Mouse (Mus musculus): ENCODE data around the gene Hoxc8. TPM values are rescaled to one million over a fixed set of nuclear protein-coding genes. Genes with fewer than 3 reads are reported as not detected.
A peak's percentile ranks its signal among the peaks of the same experiment; 100 is the strongest.

Gene Hoxc8
- polyA plus RNA-seq, 1 experiment from 2014 or later = 1.0 TPM

- WGBS = 11% methylated on average over 2 of the region's 2 CpGs
- no peaks in the 10 kb centered on the region; the same call in 1 of the 2 replicates for H3K27me3 ChIP-seq (ENCODE audit: control insufficient read depth, insufficient read depth, low read length)
- H3K9ac ChIP-seq (replicated peaks; ENCODE audit: low read depth, low read length) = no peak overlapping the region
- no peaks in the 10 kb centered on the region for H3K9me3 ChIP-seq (ENCODE audit: control insufficient read depth, low read depth, low read length)
- H3K4me3 ChIP-seq (ENCODE audit: low read depth, low read length) = no peak overlapping the region
- no peak overlapping the region for H3K4me2 ChIP-seq (replicated peaks; ENCODE audit: low read depth, low read length)
- no peaks in the 10 kb centered on the region for H3K4me1 ChIP-seq (ENCODE audit: control insufficient read depth, insufficient read depth, low read length)
- no peak overlapping the region for H3K27ac ChIP-seq (ENCODE audit: low read length)
- no peaks in the 10 kb centered on the region for H3K36me3 ChIP-seq (ENCODE audit: control insufficient read depth, insufficient read depth, low read length)
- no peak for ATAC-seq (ENCODE audit: insufficient number of reproducible peaks, insufficient read depth, low FRiP score, low read depth)
Measured at GRCm38 (mm10) chr15:103024131-103024530, 33.7 kb downstream of the Hoxc8 start.

- no peak for ATAC-seq (ENCODE audit: insufficient number of reproducible peaks, insufficient read depth, low FRiP score, low read depth)
- 0 out of 2 replicates have a peak, but pooled peaks cover 4% of the 10 kb centered on the region for H3K4me1 ChIP-seq (ENCODE audit: control insufficient read depth, insufficient read depth, low read length)
- no peak overlapping the region for H3K27ac ChIP-seq (ENCODE audit: low read length)
- no peaks in the 10 kb centered on the region for H3K36me3 ChIP-seq (ENCODE audit: control insufficient read depth, insufficient read depth, low read length)
- H3K9ac ChIP-seq (replicated peaks; ENCODE audit: low read depth, low read length) = peak overlapping the region; percentile 18; the same call in 1 of the 2 replicates
- peak overlapping the region; percentile 34 for H3K4me2 ChIP-seq (replicated peaks; ENCODE audit: low read depth, low read length)
- H3K9me3 ChIP-seq (ENCODE audit: control insufficient read depth, low read depth, low read length) = no peaks in the 10 kb centered on the region
- H3K27me3 ChIP-seq (ENCODE audit: control insufficient read depth, insufficient read depth, low read length) = no peaks in the 10 kb centered on the region
- peak overlapping the region; percentile 16; the same call in 1 of the 2 replicates for H3K4me3 ChIP-seq (ENCODE audit: low read depth, low read length)
- WGBS = 17% methylated on average over 43 of the region's 43 CpGs
Measured at GRCm38 (mm10) chr15:103027266-103028235, 37.1 kb downstream of the Hoxc8 start.

GRCm38 (mm10) chr15:103028916-103029512, 38.6 kb downstream of the Hoxc8 start:
- Histone ChIP-seq H3K4me1 (ENCODE audit: control insufficient read depth, insufficient read depth, low read length) (peaks cover 13% of the 10 kb centered on the region; the same call in 1 of the 2 replicates), H3K9ac (replicated peaks; ENCODE audit: low read depth, low read length) (no peak overlapping the region), H3K4me3 (ENCODE audit: low read depth, low read length) (no peak overlapping the region), H3K27ac (ENCODE audit: low read length) (no peak overlapping the region), H3K27me3 (ENCODE audit: control insufficient read depth, insufficient read depth, low read length) (no peaks in the 10 kb centered on the region), H3K4me2 (replicated peaks; ENCODE audit: low read depth, low read length) (no peak overlapping the region), H3K9me3 (ENCODE audit: control insufficient read depth, low read depth, low read length) (no peaks in the 10 kb centered on the region), H3K36me3 (ENCODE audit: control insufficient read depth, insufficient read depth, low read length) (no peaks in the 10 kb centered on the region)
- no peak for ATAC-seq (ENCODE audit: insufficient number of reproducible peaks, insufficient read depth, low FRiP score, low read depth)
- WGBS = 47% methylated on average over 9 of the region's 9 CpGs

GRCm38 (mm10) chr15:103030142-103030541, 39.7 kb downstream of the Hoxc8 start:
- no peak for ATAC-seq (ENCODE audit: insufficient number of reproducible peaks, insufficient read depth, low FRiP score, low read depth)
- Histone ChIP-seq H3K4me1 (ENCODE audit: control insufficient read depth, insufficient read depth, low read length) (peaks cover 16% of the 10 kb centered on the region; the same call in 1 of the 2 replicates), H3K4me3 (ENCODE audit: low read depth, low read length) (no peak overlapping the region), H3K36me3 (ENCODE audit: control insufficient read depth, insufficient read depth, low read length) (no peaks in the 10 kb centered on the region), H3K9me3 (ENCODE audit: control insufficient read depth, low read depth, low read length) (no peaks in the 10 kb centered on the region), H3K27ac (ENCODE audit: low read length) (no peak overlapping the region), H3K9ac (replicated peaks; ENCODE audit: low read depth, low read length) (no peak overlapping the region; the same call in 1 of the 2 replicates), H3K4me2 (replicated peaks; ENCODE audit: low read depth, low read length) (no peak overlapping the region), H3K27me3 (ENCODE audit: control insufficient read depth, insufficient read depth, low read length) (no peaks in the 10 kb centered on the region)
- WGBS = 23% methylated on average over 8 of the region's 8 CpGs

GRCm38 (mm10) chr15:103032167-103032566, 41.8 kb downstream of the Hoxc8 start:
- H3K9me3 ChIP-seq (ENCODE audit: control insufficient read depth, low read depth, low read length) = no peaks in the 10 kb centered on the region
- 0 out of 2 replicates have a peak overlapping the region, but pooled peaks have one; percentile 3 for H3K4me3 ChIP-seq (ENCODE audit: low read depth, low read length)
- no peak overlapping the region for H3K9ac ChIP-seq (replicated peaks; ENCODE audit: low read depth, low read length)
- H3K4me1 ChIP-seq (ENCODE audit: control insufficient read depth, insufficient read depth, low read length) = peaks cover 21% of the 10 kb centered on the region; the same call in 1 of the 2 replicates
- H3K27ac ChIP-seq (ENCODE audit: low read length) = no peak overlapping the region
- 20% methylated on average over 1 of the region's 3 CpGs for WGBS
- no peaks in the 10 kb centered on the region for H3K27me3 ChIP-seq (ENCODE audit: control insufficient read depth, insufficient read depth, low read length)
- no peak for ATAC-seq (ENCODE audit: insufficient number of reproducible peaks, insufficient read depth, low FRiP score, low read depth)
- H3K4me2 ChIP-seq (replicated peaks; ENCODE audit: low read depth, low read length) = peak overlapping the region; percentile 32
- no peaks in the 10 kb centered on the region for H3K36me3 ChIP-seq (ENCODE audit: control insufficient read depth, insufficient read depth, low read length)

- Histone ChIP-seq H3K4me1 (ENCODE audit: control insufficient read depth, insufficient read depth, low read length) (peaks cover 21% of the 10 kb centered on the region; the same call in 1 of the 2 replicates), H3K9me3 (ENCODE audit: control insufficient read depth, low read depth, low read length) (no peaks in the 10 kb centered on the region), H3K27ac (ENCODE audit: low read length) (peak overlapping the region; percentile 58; the same call in 1 of the 2 replicates), H3K4me3 (ENCODE audit: low read depth, low read length) (0 out of 2 replicates have a peak overlapping the region, but pooled peaks have one; percentile 3), H3K9ac (replicated peaks; ENCODE audit: low read depth, low read length) (0 out of 2 replicates have a peak overlapping the region, but pooled peaks have one; percentile 18), H3K4me2 (replicated peaks; ENCODE audit: low read depth, low read length) (peak overlapping the region; percentile 32), H3K27me3 (ENCODE audit: control insufficient read depth, insufficient read depth, low read length) (no peaks in the 10 kb centered on the region), H3K36me3 (ENCODE audit: control insufficient read depth, insufficient read depth, low read length) (no peaks in the 10 kb centered on the region)
- no peak for ATAC-seq (ENCODE audit: insufficient number of reproducible peaks, insufficient read depth, low FRiP score, low read depth)
- WGBS = 5% methylated on average over 26 of the region's 26 CpGs
Measured at GRCm38 (mm10) chr15:103032646-103033575, 42.5 kb downstream of the Hoxc8 start.

GRCm38 (mm10) chr15:103034043-103034806, 43.8 kb downstream of the Hoxc8 start:
- 1% methylated on average over 24 of the region's 24 CpGs for WGBS
- Histone ChIP-seq H3K27me3 (ENCODE audit: control insufficient read depth, insufficient read depth, low read length) (no peaks in the 10 kb centered on the region), H3K27ac (ENCODE audit: low read length) (peak overlapping the region; percentile 89), H3K4me1 (ENCODE audit: control insufficient read depth, insufficient read depth, low read length) (peaks cover 29% of the 10 kb centered on the region), H3K36me3 (ENCODE audit: control insufficient read depth, insufficient read depth, low read length) (no peaks in the 10 kb centered on the region), H3K4me2 (replicated peaks; ENCODE audit: low read depth, low read length) (peak overlapping the region; percentile 76), H3K9me3 (ENCODE audit: control insufficient read depth, low read depth, low read length) (no peaks in the 10 kb centered on the region), H3K9ac (replicated peaks; ENCODE audit: low read depth, low read length) (peak overlapping the region; percentile 92), H3K4me3 (ENCODE audit: low read depth, low read length) (peak overlapping the region; percentile 69)
- peak; percentile 82; the same call in 1 of the 2 replicates for ATAC-seq (ENCODE audit: insufficient number of reproducible peaks, insufficient read depth, low FRiP score, low read depth)
